Mouse (Mus musculus) small intestine, adult 2 months (tissue): ENCODE results near the gene Rab6b.

Experiments used
- CTCF ChIP-seq: fragments of 200-500 bp; IDR thresholded peaks from 2 replicates; pipeline ENCODE4 v1.5.1; 2012; ENCODE audit warnings: low read depth, mild to moderate bottlenecking, control low read depth, inconsistent platforms, low read length, moderate library complexity, mixed read lengths; ENCODE audit not compliant: insufficient replicate concordance, insufficient read length; ENCODE audit errors: extremely low read depth
- POLR2A ChIP-seq: fragments of 200-500 bp; IDR thresholded peaks from 2 replicates; pipeline ENCODE4 v1.6.1; 2012; ENCODE audit warnings: low read depth, mild to moderate bottlenecking, control low read depth, inconsistent platforms, low read length, moderate library complexity

GRCm38 (mm10) chr9:103205786-103206185, 94.2 kb downstream of the Rab6b start:
- TF ChIP-seq POLR2A (no peak), CTCF (no peak)
